Mouse (Mus musculus) kidney, embryonic 14.5 days (tissue): ENCODE data around the gene Mthfd1l. TPM values are rescaled to one million over a fixed set of nuclear protein-coding genes. Genes with fewer than 3 reads are reported as not detected.

Experiments
- ATAC-seq: fragments of 200-750 bp; cut with Nextera tagmentation; 2 replicates; pipeline ENCODE4 v1.8.0; 2017; ENCODE audit warnings: moderate number of reproducible peaks, mild to moderate bottlenecking, moderate TSS enrichment, moderate library complexity; ENCODE audit not compliant: low FRiP score, low TSS enrichment
- H3K27ac ChIP-seq: fragments of 300-500 bp; sonication (generic); 2 replicates; pipeline ENCODE4 v1.5.1; 2014; ENCODE audit warnings: low read depth, mild to moderate bottlenecking, low read length, moderate library complexity, mixed read lengths
- H3K27me3 ChIP-seq: fragments of 300-500 bp; sonication (generic); 2 replicates; pipeline ENCODE4 v1.6.1; 2014; ENCODE audit warnings: mild to moderate bottlenecking, low read length; ENCODE audit not compliant: control insufficient read depth, insufficient read depth
- H3K36me3 ChIP-seq: fragments of 300-500 bp; sonication (generic); 2 replicates; pipeline ENCODE4 v1.6.1; 2014; ENCODE audit warnings: low read length, mixed read lengths; ENCODE audit not compliant: control insufficient read depth, insufficient read depth
- H3K4me1 ChIP-seq: fragments of 300-500 bp; sonication (generic); 2 replicates; pipeline ENCODE4 v1.6.1; 2014; ENCODE audit warnings: low read length, mixed read lengths; ENCODE audit not compliant: control insufficient read depth, insufficient read depth
- H3K4me2 ChIP-seq: fragments of 300-500 bp; sonication (generic); replicated peaks from 2 replicates; pipeline ENCODE4 v1.6.1; 2014; ENCODE audit warnings: low read depth, mild to moderate bottlenecking, low read length
- H3K4me3 ChIP-seq: fragments of 300-500 bp; sonication (generic); 2 replicates; pipeline ENCODE4 v1.5.1; 2014; ENCODE audit warnings: mild to moderate bottlenecking, low read length
- H3K9ac ChIP-seq: fragments of 300-500 bp; sonication (generic); 2 replicates; pipeline ENCODE4 v1.6.1; 2014; ENCODE audit warnings: low read depth, mild to moderate bottlenecking, low read length, moderate library complexity
- H3K9me3 ChIP-seq: fragments of 300-500 bp; sonication (generic); 2 replicates; pipeline ENCODE4 v1.6.1; 2016; ENCODE audit warnings: low read length; ENCODE audit not compliant: control insufficient read depth
- WGBS: fragments of 180-500 bp; shearing (Covaris S2); extraction: QIAGEN DNeasy Blood & Tissue Kit; methylation state at CpG from one replicate; pipeline ENCODE4 v1.1.7; 2014; 5-methylcytosine and 5-hydroxymethylcytosine counted together
- polyA plus RNA-seq: library from polyadenylated mRNA; unstranded; fragments of >200 nt; fragmentation: Nextera tagmentation; extraction: Ambion mirVana; gene quantifications from 2 replicates; pipeline ENCODE4 v1.2.1, GENCODE M21; 2014

Mthfd1l gene
- polyA plus RNA-seq, 1 experiment from 2014 or later, result 20.2 TPM

DNA sequence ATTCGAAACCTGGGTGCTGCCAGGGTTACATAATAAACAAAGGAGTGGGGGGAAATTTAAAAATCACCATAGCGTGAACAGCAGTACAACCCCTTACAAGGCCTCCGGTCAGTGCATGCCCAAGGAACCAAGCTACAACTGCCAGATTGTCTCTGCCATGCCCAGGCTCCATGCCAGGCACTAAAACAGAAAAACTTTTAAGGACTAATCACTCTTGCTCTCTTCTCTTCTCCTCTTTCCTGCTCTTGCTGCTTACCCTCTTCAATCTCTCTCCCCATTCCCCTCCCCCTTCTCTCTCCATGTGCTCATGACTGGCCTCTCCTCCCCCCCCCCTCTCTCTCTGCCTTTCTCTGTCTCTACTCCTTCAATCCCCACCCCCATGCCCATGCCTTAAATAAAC lies 190.1 kb downstream of the Mthfd1l start:
- H3K4me1 ChIP-seq, result peaks cover 14% of the 10 kb centered on the region; the same call in 1 of the 2 replicates
- ATAC-seq, result no peak
- 50% methylated on average over 3 of the region's 3 CpGs for WGBS
- H3K9ac ChIP-seq, result no peak overlapping the region
- H3K4me2 ChIP-seq, result no peak overlapping the region
- H3K27ac ChIP-seq, result no peak overlapping the region
- no peak overlapping the region for H3K4me3 ChIP-seq
- no peaks in the 10 kb centered on the region for H3K36me3 ChIP-seq
- no peaks in the 10 kb centered on the region for H3K27me3 ChIP-seq
- no peaks in the 10 kb centered on the region for H3K9me3 ChIP-seq

DNA sequence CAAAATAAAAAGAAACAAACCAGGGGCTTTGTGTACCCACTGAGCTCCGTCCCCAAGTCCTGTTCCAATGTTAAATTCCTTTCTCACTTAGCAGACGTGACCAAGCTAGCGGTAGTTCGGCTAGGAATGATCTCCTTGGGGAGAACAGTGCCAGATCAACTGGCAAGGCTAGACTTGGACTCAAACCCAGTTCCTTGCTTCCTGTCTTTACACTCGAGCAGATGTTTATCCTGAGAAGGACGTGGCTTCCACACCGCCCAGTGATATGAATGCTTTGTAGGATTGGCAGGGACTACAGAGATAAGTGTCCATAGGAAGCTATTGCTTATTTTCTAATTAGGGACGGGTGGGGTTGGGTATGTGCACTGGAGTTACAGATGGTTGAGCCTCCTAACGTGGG lies 191.8 kb downstream of the Mthfd1l start:
- ATAC-seq, result no peak
- no peaks in the 10 kb centered on the region for H3K9me3 ChIP-seq
- no peaks in the 10 kb centered on the region for H3K36me3 ChIP-seq
- no peaks in the 10 kb centered on the region for H3K27me3 ChIP-seq
- no peak overlapping the region for H3K9ac ChIP-seq
- no peak overlapping the region for H3K4me2 ChIP-seq
- H3K4me1 ChIP-seq, result peaks cover 14% of the 10 kb centered on the region; the same call in 1 of the 2 replicates
- WGBS, result 92% methylated on average over 9 of the region's 9 CpGs
- no peak overlapping the region for H3K27ac ChIP-seq
- H3K4me3 ChIP-seq, result no peak overlapping the region

DNA sequence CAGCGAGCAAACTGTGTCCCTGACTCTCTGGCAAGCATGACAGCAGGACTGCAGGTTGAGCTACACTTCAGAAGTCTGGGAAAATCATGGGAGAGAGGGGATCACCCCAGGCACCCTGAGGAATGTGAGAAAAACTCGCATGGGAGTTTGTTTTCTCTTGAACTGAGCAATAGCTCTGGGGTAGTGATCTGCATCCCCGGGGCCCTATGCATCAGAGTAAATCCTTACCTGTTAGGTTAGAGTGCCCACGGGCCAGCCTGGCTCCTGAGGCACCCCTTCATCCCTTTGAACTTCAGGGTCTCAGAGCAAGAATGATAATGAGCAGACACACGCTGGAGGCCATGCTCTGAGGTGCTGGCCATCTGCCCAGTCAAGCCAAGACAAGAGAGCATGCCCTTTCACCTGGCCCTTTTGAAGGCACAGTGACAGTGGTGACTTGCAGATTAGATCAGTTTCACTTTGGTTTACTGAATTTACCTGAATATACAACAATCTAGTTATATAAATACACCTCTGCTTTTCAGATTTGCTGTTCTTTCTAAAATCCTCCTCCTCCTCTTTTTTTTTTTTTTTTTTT lies 195.4 kb downstream of the Mthfd1l start:
- Histone ChIP-seq H3K27ac (no peak overlapping the region), H3K27me3 (no peaks in the 10 kb centered on the region), H3K4me3 (no peak overlapping the region), H3K36me3 (no peaks in the 10 kb centered on the region), H3K9ac (no peak overlapping the region), H3K4me1 (no peaks in the 10 kb centered on the region), H3K4me2 (no peak overlapping the region), H3K9me3 (no peaks in the 10 kb centered on the region)
- ATAC-seq, result peak; percentile 68; the same call in 1 of the 2 replicates
- WGBS, result 18% methylated on average over 5 of the region's 5 CpGs

DNA sequence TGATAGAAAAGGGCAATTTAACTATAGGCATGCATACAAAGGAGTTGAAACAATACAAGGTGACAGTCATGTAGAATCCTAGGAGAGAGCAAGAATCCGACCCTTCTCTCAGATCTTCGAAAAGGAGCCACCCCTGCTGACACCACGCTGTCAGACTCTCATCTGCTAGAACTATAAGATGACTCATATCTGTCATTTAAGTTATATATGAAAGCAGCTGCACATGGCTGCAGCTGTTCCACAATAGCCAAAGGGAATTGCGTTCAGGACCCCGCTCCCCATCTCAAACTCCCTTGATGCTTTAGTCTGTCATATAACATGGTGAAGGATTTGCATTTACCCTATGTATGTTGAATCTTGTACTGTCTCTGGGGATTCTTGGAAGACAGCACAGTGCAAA lies 201.3 kb downstream of the Mthfd1l start:
- Histone ChIP-seq H3K4me2 (no peak overlapping the region), H3K27me3 (no peaks in the 10 kb centered on the region), H3K4me1 (0 out of 2 replicates have a peak, but pooled peaks cover 6% of the 10 kb centered on the region), H3K4me3 (no peak overlapping the region), H3K9me3 (no peaks in the 10 kb centered on the region), H3K9ac (no peak overlapping the region), H3K27ac (no peak overlapping the region), H3K36me3 (no peaks in the 10 kb centered on the region)
- WGBS, result 86% methylated on average over 5 of the region's 5 CpGs
- ATAC-seq, result no peak

DNA sequence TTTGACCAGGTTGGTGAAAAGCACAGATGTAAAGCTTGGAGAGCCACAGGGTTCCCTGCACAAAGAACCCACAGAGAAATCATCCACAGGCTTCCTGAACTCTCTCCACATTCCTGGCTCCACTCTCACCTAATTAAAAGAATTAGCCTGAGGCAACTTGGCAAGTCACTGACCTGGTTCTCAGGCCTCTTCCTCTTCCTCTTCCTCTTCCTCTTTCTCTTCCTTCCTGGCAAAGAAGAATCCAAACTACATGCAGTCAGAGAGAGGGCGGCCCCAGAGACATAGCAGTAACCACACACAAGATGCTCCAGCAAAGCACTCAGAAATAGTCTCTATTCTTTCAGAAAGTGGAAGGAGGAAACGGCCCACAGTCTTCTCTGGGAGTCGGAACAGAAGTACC lies 201.8 kb downstream of the Mthfd1l start:
- H3K4me1 ChIP-seq, result 0 out of 2 replicates have a peak, but pooled peaks cover 6% of the 10 kb centered on the region
- H3K27me3 ChIP-seq, result no peaks in the 10 kb centered on the region
- ATAC-seq, result no peak
- no peak overlapping the region for H3K4me3 ChIP-seq
- H3K4me2 ChIP-seq, result no peak overlapping the region
- H3K9ac ChIP-seq, result no peak overlapping the region
- H3K27ac ChIP-seq, result no peak overlapping the region
- WGBS, result 82% methylated on average over 3 of the region's 3 CpGs
- H3K9me3 ChIP-seq, result no peaks in the 10 kb centered on the region
- no peaks in the 10 kb centered on the region for H3K36me3 ChIP-seq

DNA sequence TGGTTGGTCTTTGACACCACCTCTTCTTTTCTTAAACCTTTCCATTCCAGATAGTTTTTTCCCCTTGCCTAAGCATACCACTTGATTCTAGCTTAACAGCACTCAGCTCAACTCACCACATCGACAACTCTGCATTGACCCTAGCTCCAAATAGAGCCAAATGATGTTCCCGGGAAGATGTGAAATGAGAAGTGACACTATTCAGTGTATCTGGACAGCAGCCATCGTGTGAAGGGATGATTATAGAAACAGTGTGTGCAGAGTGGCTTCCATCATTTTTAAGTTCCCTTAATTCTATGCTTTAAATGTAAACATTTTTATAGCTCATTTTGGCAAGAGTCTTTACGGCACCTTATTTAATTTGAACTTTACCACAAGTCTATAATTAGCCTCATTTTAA lies 204.4 kb downstream of the Mthfd1l start:
- Histone ChIP-seq H3K9ac (no peak overlapping the region), H3K4me2 (no peak overlapping the region), H3K27ac (no peak overlapping the region), H3K36me3 (no peaks in the 10 kb centered on the region), H3K27me3 (no peaks in the 10 kb centered on the region), H3K4me3 (no peak overlapping the region), H3K4me1 (0 out of 2 replicates have a peak, but pooled peaks cover 6% of the 10 kb centered on the region), H3K9me3 (no peaks in the 10 kb centered on the region)
- ATAC-seq, result no peak
- WGBS, result 74% methylated on average over 4 of the region's 4 CpGs

DNA sequence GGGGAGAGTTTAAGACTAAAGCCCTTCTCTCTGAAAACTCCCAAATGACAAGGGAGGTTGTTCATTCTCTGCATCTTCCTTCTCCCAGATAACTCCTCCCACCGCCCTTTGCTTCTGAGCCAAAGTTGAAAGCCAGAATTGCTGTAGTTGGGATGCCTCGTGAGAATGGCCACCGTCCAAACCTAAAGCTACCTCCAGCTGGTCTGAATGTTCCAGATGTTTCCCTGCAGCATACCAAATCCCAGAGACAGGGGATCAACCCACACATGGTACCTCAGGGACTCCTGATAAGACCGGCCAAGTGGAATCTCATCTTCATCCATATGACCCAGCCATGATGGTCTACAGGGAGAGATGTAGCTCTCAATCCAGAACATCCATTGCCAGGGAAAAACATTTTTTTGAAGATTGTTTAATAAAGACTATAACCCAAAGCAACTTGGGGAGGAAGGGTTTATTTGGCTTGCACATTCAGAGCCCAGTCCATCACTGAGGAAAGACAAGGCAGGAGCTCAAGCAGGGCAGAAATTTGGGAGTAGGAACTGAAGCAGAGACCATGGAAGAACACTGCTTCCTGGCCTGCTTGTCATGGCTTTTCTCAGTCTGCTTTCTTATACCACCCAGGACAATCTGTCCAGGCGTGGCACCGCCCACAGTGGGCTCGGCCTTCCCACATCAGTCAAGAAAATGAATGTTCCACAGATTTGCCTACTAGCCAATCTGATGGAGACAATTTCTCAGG lies 206.3 kb downstream of the Mthfd1l start:
- ATAC-seq, result no peak
- no peaks in the 10 kb centered on the region for H3K36me3 ChIP-seq
- WGBS, result 87% methylated on average over 7 of the region's 7 CpGs
- no peak overlapping the region for H3K27ac ChIP-seq
- no peaks in the 10 kb centered on the region for H3K27me3 ChIP-seq
- H3K9me3 ChIP-seq, result no peaks in the 10 kb centered on the region
- H3K4me1 ChIP-seq, result 0 out of 2 replicates have a peak, but pooled peaks cover 7% of the 10 kb centered on the region
- no peak overlapping the region for H3K9ac ChIP-seq
- no peak overlapping the region for H3K4me2 ChIP-seq
- H3K4me3 ChIP-seq, result no peak overlapping the region

DNA sequence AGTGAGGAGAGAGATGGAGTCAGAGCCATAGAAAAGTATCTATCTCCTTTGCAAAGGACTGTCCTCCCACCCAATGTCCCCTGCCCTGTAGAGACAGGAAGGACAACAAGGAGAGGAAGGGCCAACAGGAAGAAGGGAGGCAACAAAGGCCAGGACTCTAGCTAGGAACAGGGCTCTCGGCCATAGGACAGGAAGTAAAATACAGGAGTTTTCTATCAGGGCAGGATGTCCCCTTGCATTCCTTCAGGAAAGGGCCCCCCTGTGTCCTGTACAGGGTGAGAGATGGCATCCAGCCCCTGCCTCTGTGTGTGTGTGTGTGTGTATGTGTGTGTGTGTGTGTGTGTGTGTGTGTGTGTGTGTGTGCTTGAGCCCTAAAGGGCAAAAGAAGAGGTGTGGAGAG lies 209.0 kb downstream of the Mthfd1l start:
- whole genome bisulfite sequencing, result 43% methylated on average over 1 of the region's 1 CpGs
- H3K9me3 ChIP-seq, result no peaks in the 10 kb centered on the region

DNA sequence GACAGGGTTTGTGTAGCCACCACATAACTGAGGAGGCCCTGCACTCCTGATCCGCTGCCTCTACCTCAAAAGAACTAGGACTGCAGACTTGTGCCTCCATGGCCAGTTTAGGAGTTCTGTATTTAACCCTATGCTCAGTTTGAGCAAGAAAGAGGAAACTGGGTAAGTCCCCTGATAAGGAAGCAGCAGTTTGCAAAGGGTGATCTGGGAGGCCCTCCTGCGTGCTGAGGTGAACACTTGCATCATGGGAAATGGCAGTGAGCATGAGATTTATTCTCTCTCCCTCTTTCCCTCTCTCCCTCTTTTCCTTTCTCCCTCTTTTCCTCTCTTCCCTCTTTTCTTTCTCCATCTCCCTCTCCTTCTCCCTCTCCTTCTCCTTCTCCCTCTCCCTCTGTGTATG lies 209.5 kb downstream of the Mthfd1l start:
- no peak overlapping the region for H3K4me2 ChIP-seq

More for the DNA sequence above, 209.0 kb downstream of the Mthfd1l start:
- no peaks in the 10 kb centered on the region for H3K36me3 ChIP-seq
- H3K4me1 ChIP-seq, result 0 out of 2 replicates have a peak, but pooled peaks cover 3% of the 10 kb centered on the region
- ATAC-seq, result no peak
- H3K9ac ChIP-seq, result no peak overlapping the region
- H3K4me3 ChIP-seq, result no peak overlapping the region
- H3K27ac ChIP-seq, result no peak overlapping the region; the same call in 1 of the 2 replicates
- H3K4me2 ChIP-seq, result no peak overlapping the region
- no peaks in the 10 kb centered on the region for H3K27me3 ChIP-seq

More for the DNA sequence above, 209.5 kb downstream of the Mthfd1l start:
- Histone ChIP-seq H3K36me3 (no peaks in the 10 kb centered on the region), H3K9ac (no peak overlapping the region), H3K9me3 (no peaks in the 10 kb centered on the region), H3K27me3 (no peaks in the 10 kb centered on the region), H3K27ac (no peak overlapping the region; the same call in 1 of the 2 replicates), H3K4me3 (no peak overlapping the region), H3K4me1 (0 out of 2 replicates have a peak, but pooled peaks cover 3% of the 10 kb centered on the region)
- ATAC-seq, result no peak
- 84% methylated on average over 2 of the region's 2 CpGs for WGBS
